Mouse (Mus musculus) midbrain, embryonic 16.5 days (tissue): ENCODE results near the gene Ripply2. TPM values are rescaled to one million over a fixed set of nuclear protein-coding genes. Genes with fewer than 3 reads are reported as not detected.
"Not testable (repeated sequence)": the region's sequence is repeated elsewhere in the genome, so short reads cannot be mapped to it uniquely, and the experiment has no call there.

ENCODE experiments used
- ATAC-seq: fragments of 200-750 bp; cut with Nextera tagmentation; 2 replicates; pipeline ENCODE4 v1.8.0; 2017; ENCODE audit warnings: moderate TSS enrichment
- H3K27ac ChIP-seq: fragments of 300-500 bp; sonication (generic); 2 replicates; pipeline ENCODE4 v1.5.1; 2014; ENCODE audit warnings: mild to moderate bottlenecking, low read length, mixed read lengths
- H3K27me3 ChIP-seq: fragments of 300-500 bp; sonication (generic); 2 replicates; pipeline ENCODE4 v1.6.1; 2014; ENCODE audit warnings: low read depth, low read length, mixed read lengths; ENCODE audit not compliant: control insufficient read depth, insufficient read depth
- H3K36me3 ChIP-seq: fragments of 300-500 bp; sonication (generic); 2 replicates; pipeline ENCODE4 v1.6.1; 2014; ENCODE audit warnings: mild to moderate bottlenecking, low read length, moderate library complexity, mixed read lengths; ENCODE audit not compliant: control insufficient read depth, insufficient read depth
- H3K4me1 ChIP-seq: fragments of 300-500 bp; sonication (generic); 2 replicates; pipeline ENCODE4 v1.6.1; 2014; ENCODE audit warnings: mild to moderate bottlenecking, low read length, mixed read lengths; ENCODE audit not compliant: control insufficient read depth, insufficient read depth
- H3K4me2 ChIP-seq: fragments of 300-500 bp; sonication (generic); 2 replicates; pipeline ENCODE4 v1.6.1; 2014; ENCODE audit warnings: mild to moderate bottlenecking, low read length, mixed read lengths
- H3K4me3 ChIP-seq: fragments of 300-500 bp; sonication (generic); 2 replicates; pipeline ENCODE4 v1.5.1; 2014; ENCODE audit warnings: low read depth, mild to moderate bottlenecking, low read length, moderate library complexity, mixed read lengths
- H3K9ac ChIP-seq: fragments of 300-500 bp; sonication (generic); 2 replicates; pipeline ENCODE4 v1.6.1; 2014; ENCODE audit warnings: low read depth, low read length, mixed read lengths
- H3K9me3 ChIP-seq: fragments of 300-500 bp; sonication (generic); replicated peaks from 2 replicates; pipeline ENCODE4 v1.6.1; 2014; ENCODE audit warnings: mild to moderate bottlenecking, low read length, mixed read lengths; ENCODE audit not compliant: control insufficient read depth, poor library complexity, severe bottlenecking
- WGBS: fragments of 180-500 bp; shearing (Covaris S2); extraction: QIAGEN DNeasy Blood & Tissue Kit; methylation state at CpG from one replicate; pipeline ENCODE4 v1.1.7; 2014; 5-methylcytosine and 5-hydroxymethylcytosine counted together
- polyA plus RNA-seq: library from polyadenylated mRNA; unstranded; fragments of >200 nt; fragmentation: Nextera tagmentation; extraction: Ambion mirVana; gene quantifications from 2 replicates; pipeline ENCODE4 v1.2.1, GENCODE M21; 2015

The Ripply2 gene
- 9.3 and 9.4 TPM in 2 replicates for polyA plus RNA-seq

DNA sequence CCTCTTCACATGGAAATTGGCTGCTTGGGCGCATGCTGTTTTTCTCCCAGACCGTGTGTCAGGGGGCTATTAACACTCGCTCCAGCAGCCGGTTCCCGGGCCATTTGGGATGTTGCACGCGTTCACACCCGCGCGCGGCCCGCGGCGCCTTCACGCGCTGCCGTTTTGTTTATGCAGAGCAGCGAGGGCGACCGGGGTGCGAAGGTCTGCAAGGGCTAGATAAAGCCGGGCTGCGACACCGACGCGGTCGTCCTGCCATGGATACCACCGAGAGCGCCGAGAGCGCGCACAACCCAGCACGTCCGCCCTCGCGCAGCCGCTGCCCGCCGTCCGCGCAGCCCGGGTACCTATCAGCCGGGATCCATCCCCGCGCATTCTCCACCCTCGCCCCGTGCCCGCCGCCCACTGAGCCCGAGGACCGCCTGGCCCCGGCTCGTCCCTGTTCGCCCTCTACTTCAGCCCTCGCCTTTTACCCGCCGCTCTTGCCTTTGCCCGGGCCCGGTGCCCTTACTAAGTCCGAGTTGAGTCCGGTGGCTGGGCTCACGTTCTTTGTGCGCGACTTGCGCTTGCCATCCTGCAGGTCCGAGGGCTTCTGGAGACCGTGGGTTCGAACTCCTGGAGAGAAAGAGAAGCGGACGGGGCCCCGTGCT, at the start of gene Ripply2:
Gene Ripply2 (plus strand): TSS at position 250 of the 650 bp plus-strand sequence.
- Histone ChIP-seq H3K9ac (peak within 1 kb of the TSS; percentile 85), H3K9me3 (no peaks in the 10 kb centered on the region), H3K27me3 (no peaks in the 10 kb centered on the region), H3K4me2 (peak within 1 kb of the TSS; percentile 84), H3K4me1 (peaks cover 14% of the 10 kb centered on the region; the same call in 1 of the 2 replicates), H3K36me3 (no peaks in the 10 kb centered on the region), H3K27ac (peak within 1 kb of the TSS; percentile 75), H3K4me3 (peak within 1 kb of the TSS; percentile 77)
- WGBS, result under 1% methylated on average over 70 of the region's 71 CpGs
- ATAC-seq, result peak; percentile 90

DNA sequence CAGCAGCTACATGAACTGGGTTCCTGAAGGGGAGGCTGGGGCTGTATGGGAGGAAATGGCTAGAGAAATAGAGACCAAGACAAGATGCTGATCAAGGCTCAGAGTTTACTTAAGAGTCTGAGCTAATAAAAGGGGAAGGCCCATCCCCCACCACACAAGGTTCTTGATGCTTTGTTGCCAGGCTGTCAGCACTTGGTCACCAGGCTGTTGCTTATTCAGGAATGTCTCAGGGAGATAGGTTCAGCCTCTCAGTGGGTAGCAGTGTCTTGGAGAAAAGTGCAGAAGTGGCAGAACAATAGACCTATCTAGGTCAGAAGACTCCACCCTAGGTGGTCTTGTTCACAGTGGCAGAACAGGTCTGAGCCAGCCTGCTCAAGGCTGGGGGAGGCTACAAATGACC, 42.9 kb upstream of the Ripply2 start:
- ATAC-seq, H3K4me3 ChIP-seq, H3K27me3 ChIP-seq, H3K36me3 ChIP-seq, H3K4me1 ChIP-seq, H3K9ac ChIP-seq, H3K4me2 ChIP-seq, H3K27ac ChIP-seq, H3K9me3 ChIP-seq: not testable (repeated sequence)

DNA sequence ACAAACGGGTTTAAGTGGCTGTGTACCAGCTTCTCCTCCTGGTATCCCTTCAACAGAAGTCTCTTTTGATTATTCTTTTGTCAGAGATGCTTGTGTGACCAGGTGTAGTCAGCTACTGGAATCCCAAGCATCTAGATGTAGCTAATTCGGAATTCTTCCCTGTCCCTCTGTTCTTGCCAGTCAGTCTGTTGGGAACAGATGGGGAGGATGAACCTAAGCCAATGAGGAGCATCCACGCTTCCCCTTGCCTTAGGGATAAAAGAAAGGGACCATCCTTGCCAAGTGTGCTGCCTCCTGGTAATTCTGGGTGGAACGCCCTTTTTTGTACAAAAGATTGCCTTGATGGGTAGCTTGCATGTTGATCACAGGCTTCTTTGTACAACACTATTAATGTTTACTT, 41.8 kb upstream of the Ripply2 start:
- Histone ChIP-seq H3K4me2 (no peak overlapping the region), H3K27me3 (no peaks in the 10 kb centered on the region), H3K9me3 (no peaks in the 10 kb centered on the region), H3K9ac (no peak overlapping the region), H3K36me3 (no peaks in the 10 kb centered on the region), H3K4me1 (no peaks in the 10 kb centered on the region), H3K4me3 (no peak overlapping the region), H3K27ac (no peak overlapping the region)
- WGBS, result 74% methylated on average over 4 of the region's 4 CpGs
- no peak for ATAC-seq

DNA sequence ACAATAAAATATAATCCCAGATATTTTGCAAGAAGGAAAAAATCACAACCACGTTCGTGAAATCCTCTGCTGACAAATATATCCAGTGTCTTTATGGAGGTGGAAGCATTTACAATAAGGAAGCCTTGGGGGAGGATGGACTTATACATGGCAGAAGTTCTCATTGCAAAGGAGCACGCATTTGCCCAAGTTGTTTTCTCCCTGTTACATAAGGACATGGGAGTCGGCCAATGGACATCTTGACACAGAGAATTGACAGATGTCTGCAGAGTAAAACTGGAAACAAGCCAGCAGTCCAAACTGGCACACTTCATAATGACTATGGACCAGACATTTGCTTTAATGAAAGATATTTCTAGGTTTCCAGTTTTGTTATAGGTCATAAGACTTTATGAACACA, 38.4 kb upstream of the Ripply2 start:
- Histone ChIP-seq H3K9me3 (no peaks in the 10 kb centered on the region), H3K4me3 (no peak overlapping the region), H3K4me1 (peaks cover 3% of the 10 kb centered on the region; the same call in 1 of the 2 replicates), H3K9ac (no peak overlapping the region), H3K4me2 (no peak overlapping the region), H3K36me3 (no peaks in the 10 kb centered on the region), H3K27ac (no peak overlapping the region), H3K27me3 (no peaks in the 10 kb centered on the region)
- 81% methylated on average over 4 of the region's 4 CpGs for WGBS
- no peak for ATAC-seq

DNA sequence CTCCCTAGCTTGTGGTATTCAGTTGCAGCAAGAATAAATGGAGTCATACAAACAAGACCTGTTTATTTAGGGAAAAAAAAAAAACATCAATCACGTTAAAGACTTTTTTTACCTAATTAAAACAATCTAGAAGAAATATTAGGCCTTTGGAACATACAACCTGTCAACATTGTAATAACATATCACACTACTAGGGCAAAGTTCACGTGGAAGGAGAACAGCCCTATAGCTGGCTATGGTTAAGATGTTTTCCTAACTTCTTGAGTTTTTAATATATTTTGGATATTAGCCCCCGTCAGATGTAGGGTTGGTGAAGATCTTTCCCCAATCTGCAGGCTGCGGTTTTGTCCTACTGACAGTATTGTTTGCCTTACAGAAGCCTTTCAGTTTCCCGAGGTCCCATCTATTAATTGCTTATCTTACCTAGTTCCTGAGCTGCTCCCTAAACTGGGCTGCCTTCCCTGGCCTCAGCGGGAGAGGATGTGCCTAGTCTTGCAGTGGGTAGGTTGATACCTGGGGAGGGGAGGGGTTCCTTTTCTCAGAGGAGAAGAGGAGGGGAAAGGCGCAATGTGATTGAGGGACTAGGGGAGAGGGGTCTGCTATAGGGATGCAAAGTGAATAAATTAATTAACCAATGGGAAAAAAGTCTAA, 37.0 kb upstream of the Ripply2 start:
- H3K27ac ChIP-seq, result no peak overlapping the region
- no peak overlapping the region for H3K9ac ChIP-seq
- H3K36me3 ChIP-seq, result no peaks in the 10 kb centered on the region
- no peaks in the 10 kb centered on the region for H3K9me3 ChIP-seq
- no peaks in the 10 kb centered on the region for H3K27me3 ChIP-seq
- H3K4me2 ChIP-seq, result no peak overlapping the region
- no peak; the same call in 1 of the 2 replicates for ATAC-seq
- peaks cover 3% of the 10 kb centered on the region; the same call in 1 of the 2 replicates for H3K4me1 ChIP-seq
- no peak overlapping the region for H3K4me3 ChIP-seq
- 75% methylated on average over 7 of the region's 7 CpGs for WGBS

DNA sequence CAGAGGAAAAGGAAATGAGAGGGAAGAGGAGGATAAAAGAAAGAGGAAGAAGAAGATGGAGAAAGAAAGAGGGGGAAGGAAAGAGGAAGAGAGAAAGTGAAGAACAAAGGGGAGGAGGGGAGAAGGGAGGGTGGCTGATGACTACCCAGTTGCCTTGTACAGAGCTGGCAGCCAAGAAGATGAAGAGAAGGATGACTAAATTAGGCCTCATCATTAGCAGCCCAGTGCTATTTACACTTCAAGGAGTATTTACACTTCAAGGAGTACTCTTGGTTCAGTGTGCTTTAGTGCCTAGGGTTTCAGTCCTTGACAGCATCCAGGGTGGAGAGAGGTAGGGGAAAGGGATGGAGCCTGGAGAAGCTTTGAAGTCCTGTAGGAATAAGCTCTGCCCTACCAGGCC, 35.3 kb upstream of the Ripply2 start:
- no peak overlapping the region for H3K4me3 ChIP-seq
- peak; percentile 41; the same call in 1 of the 2 replicates for ATAC-seq

DNA sequence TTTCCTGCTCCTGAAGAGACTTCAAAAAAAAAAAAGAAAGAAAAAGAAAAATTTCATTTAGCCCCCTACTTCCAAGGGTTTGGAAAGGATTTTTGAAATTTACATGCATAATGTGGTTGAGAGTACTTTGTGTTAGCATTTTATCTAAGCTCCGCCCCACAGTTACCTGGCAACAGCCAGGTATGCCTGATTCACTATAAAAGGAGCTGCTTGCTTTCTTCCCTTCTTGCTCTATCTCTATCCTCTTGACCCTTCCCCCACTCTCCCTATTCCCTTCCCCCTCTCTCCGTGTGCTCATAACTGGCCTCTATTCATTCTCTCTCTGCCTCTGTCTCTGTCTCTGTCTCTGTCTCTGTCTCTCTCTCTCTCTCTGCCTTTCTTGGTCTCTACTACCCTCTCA, 34.4 kb upstream of the Ripply2 start:
- Histone ChIP-seq H3K4me2 (no peak overlapping the region), H3K27me3 (no peaks in the 10 kb centered on the region), H3K36me3 (no peaks in the 10 kb centered on the region), H3K4me3 (no peak overlapping the region), H3K9ac (no peak overlapping the region), H3K4me1 (peaks cover 3% of the 10 kb centered on the region; the same call in 1 of the 2 replicates), H3K9me3 (no peaks in the 10 kb centered on the region), H3K27ac (no peak overlapping the region)
- ATAC-seq, result peak; percentile 55; the same call in 1 of the 2 replicates
- 57% methylated on average over 2 of the region's 2 CpGs for WGBS

More for the DNA sequence above, 35.3 kb upstream of the Ripply2 start:
- Histone ChIP-seq H3K27me3 (no peaks in the 10 kb centered on the region), H3K27ac (no peak overlapping the region), H3K9me3 (no peaks in the 10 kb centered on the region), H3K4me2 (no peak overlapping the region), H3K4me1 (peaks cover 3% of the 10 kb centered on the region; the same call in 1 of the 2 replicates), H3K9ac (no peak overlapping the region), H3K36me3 (no peaks in the 10 kb centered on the region)

DNA sequence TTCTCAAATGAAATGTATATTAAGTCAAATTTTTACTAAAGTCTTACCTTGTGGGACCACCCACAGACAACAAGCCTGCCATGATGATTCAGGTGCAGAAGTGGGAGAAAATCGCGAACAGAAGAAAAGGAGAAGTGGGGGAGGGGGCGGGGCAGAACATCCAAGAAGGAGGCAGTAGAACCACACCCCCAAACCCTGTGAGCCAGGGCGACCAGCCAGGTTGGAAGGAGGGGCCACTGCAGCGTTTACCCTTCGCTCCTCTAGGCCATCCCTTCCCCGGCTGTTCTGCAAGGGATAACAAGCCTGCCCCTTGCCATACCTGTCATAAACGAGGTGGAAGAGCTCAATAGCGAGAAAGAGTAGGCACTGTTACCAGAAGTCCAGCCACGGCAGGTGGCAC, 33.8 kb upstream of the Ripply2 start:
- Histone ChIP-seq H3K9ac (no peak overlapping the region), H3K36me3 (no peaks in the 10 kb centered on the region), H3K4me2 (no peak overlapping the region), H3K4me1 (peaks cover 3% of the 10 kb centered on the region; the same call in 1 of the 2 replicates), H3K4me3 (no peak overlapping the region), H3K27me3 (no peaks in the 10 kb centered on the region), H3K27ac (no peak overlapping the region), H3K9me3 (no peaks in the 10 kb centered on the region)
- ATAC-seq, result peak; percentile 33
- WGBS, result 24% methylated on average over 10 of the region's 10 CpGs

DNA sequence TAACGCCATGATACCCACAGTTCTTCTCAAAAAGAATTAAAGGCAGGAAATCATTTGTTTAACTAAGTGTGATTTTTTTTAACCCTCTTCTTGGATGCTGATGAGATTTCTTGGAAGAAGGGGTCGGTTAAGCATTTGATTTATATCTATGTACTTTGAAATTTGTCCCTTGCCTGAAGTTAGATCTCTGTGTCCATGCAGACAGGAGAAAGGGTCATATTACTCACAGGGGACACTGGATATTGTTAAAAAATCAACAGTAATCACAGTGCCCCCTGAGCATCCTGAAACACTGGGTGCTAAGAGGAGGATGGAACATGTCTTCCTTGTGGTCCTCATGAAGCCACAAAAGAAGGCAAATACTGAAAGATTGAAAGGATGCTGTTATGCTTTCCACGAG, 30.8 kb upstream of the Ripply2 start:
- no peak for ATAC-seq
- H3K27me3 ChIP-seq, result no peaks in the 10 kb centered on the region
- no peak overlapping the region for H3K27ac ChIP-seq
- peaks cover 3% of the 10 kb centered on the region; the same call in 1 of the 2 replicates for H3K4me1 ChIP-seq
- H3K4me2 ChIP-seq, result no peak overlapping the region
- 86% methylated on average over 3 of the region's 3 CpGs for WGBS
- H3K9me3 ChIP-seq, result no peaks in the 10 kb centered on the region
- no peaks in the 10 kb centered on the region for H3K36me3 ChIP-seq
- H3K9ac ChIP-seq, result no peak overlapping the region
- H3K4me3 ChIP-seq, result no peak overlapping the region
